Mouse (Mus musculus) forebrain, embryonic 14.5 days (tissue): Measurements from ENCODE around the gene Atp6v1g3. TPM values are rescaled to one million over a fixed set of nuclear protein-coding genes. Genes with fewer than 3 reads are reported as not detected.

Source experiments
- ATAC-seq: fragments of 200-750 bp; cut with Nextera tagmentation; 2 replicates; pipeline ENCODE4 v1.8.0; 2017; ENCODE audit warnings: mild to moderate bottlenecking, moderate library complexity
- DNase-seq: peaks from one replicate; pipeline ENCODE4 v3.0.0-alpha.2; 2015; ENCODE audit warnings: low spot score
- H3K27ac ChIP-seq: fragments of 300-500 bp; sonication (generic); 2 replicates; pipeline ENCODE4 v1.5.1; 2014; ENCODE audit warnings: low read depth, mild to moderate bottlenecking, control low read depth, low read length, moderate library complexity
- H3K27me3 ChIP-seq: fragments of 300-500 bp; sonication (generic); replicated peaks from 2 replicates; pipeline ENCODE4 v1.6.1; 2014; ENCODE audit warnings: low read length, control low read depth, mixed read lengths; ENCODE audit not compliant: control insufficient read depth, insufficient read depth
- H3K36me3 ChIP-seq: fragments of 300-500 bp; sonication (generic); 2 replicates; pipeline ENCODE4 v1.6.1; 2014; ENCODE audit warnings: low read length, control low read depth; ENCODE audit not compliant: control insufficient read depth, insufficient read depth
- H3K4me1 ChIP-seq: fragments of 300-500 bp; sonication (generic); 2 replicates; pipeline ENCODE4 v1.6.1; 2014; ENCODE audit warnings: antibody characterized with exemption, low read length, control low read depth; ENCODE audit not compliant: control insufficient read depth, insufficient read depth
- H3K4me2 ChIP-seq: fragments of 300-500 bp; sonication (generic); 2 replicates; pipeline ENCODE4 v1.6.1; 2014; ENCODE audit warnings: mild to moderate bottlenecking, control low read depth, low read length
- H3K4me3 ChIP-seq: fragments of 300-500 bp; sonication (generic); 2 replicates; pipeline ENCODE4 v1.5.1; 2014; ENCODE audit warnings: low read depth, low read length, control low read depth
- H3K9ac ChIP-seq: fragments of 300-500 bp; sonication (generic); 2 replicates; pipeline ENCODE4 v1.6.1; 2014; ENCODE audit warnings: mild to moderate bottlenecking, low read length, control low read depth, moderate library complexity
- H3K9me3 ChIP-seq: fragments of 300-500 bp; sonication (generic); replicated peaks from 2 replicates; pipeline ENCODE4 v1.6.1; 2016; ENCODE audit warnings: low read length, control low read depth, mixed read lengths; ENCODE audit not compliant: control insufficient read depth
- WGBS: fragments of 180-500 bp; shearing (Covaris S2); extraction: QIAGEN DNeasy Blood & Tissue Kit; methylation state at CpG from one replicate; pipeline ENCODE4 v1.1.7; 2014; 5-methylcytosine and 5-hydroxymethylcytosine counted together
- polyA plus RNA-seq: library from polyadenylated mRNA; unstranded; fragments of >200 nt; fragmentation: Nextera tagmentation; extraction: Ambion mirVana; gene quantifications from 2 replicates; pipeline ENCODE4 v1.2.1, GENCODE M21; 2014

The Atp6v1g3 gene
- polyA plus RNA-seq = not detected in 2 replicates

- Histone ChIP-seq H3K27ac (no peak within 1 kb of the TSS), H3K4me1 (no peaks in the 10 kb centered on the region), H3K9me3 (no peaks in the 10 kb centered on the region), H3K4me2 (no peak within 1 kb of the TSS), H3K36me3 (no peaks in the 10 kb centered on the region), H3K4me3 (no peak within 1 kb of the TSS), H3K27me3 (no peaks in the 10 kb centered on the region), H3K9ac (no peak within 1 kb of the TSS)
- WGBS = 87% methylated on average over 2 of the region's 2 CpGs
- no peak for DNase-seq
- ATAC-seq = no peak
These were observed at the start of gene Atp6v1g3 for GRCm38 (mm10) chr1:138273438-138273837. TSS of gene Atp6v1g3 (plus strand) at chr1:138273738.

- Histone ChIP-seq H3K4me3 (no peak overlapping the region), H3K9me3 (no peaks in the 10 kb centered on the region), H3K27ac (no peak overlapping the region), H3K4me1 (no peaks in the 10 kb centered on the region), H3K9ac (no peak overlapping the region), H3K27me3 (no peaks in the 10 kb centered on the region), H3K4me2 (no peak overlapping the region), H3K36me3 (no peaks in the 10 kb centered on the region)
- DNase-seq = no peak
- ATAC-seq = no peak
These were observed 40.5 kb upstream of the Atp6v1g3 start for GRCm38 (mm10) chr1:138233051-138233450.

GRCm38 (mm10) chr1:138237252-138237651, 36.3 kb upstream of the Atp6v1g3 start:
- Histone ChIP-seq H3K9ac (no peak overlapping the region), H3K27me3 (no peaks in the 10 kb centered on the region), H3K27ac (no peak overlapping the region), H3K4me3 (no peak overlapping the region), H3K4me2 (no peak overlapping the region), H3K4me1 (no peaks in the 10 kb centered on the region), H3K9me3 (no peaks in the 10 kb centered on the region), H3K36me3 (no peaks in the 10 kb centered on the region)
- DNase-seq (no peak), ATAC-seq (no peak)
- WGBS = 92% methylated on average over 2 of the region's 2 CpGs

GRCm38 (mm10) chr1:138243947-138244346, 29.6 kb upstream of the Atp6v1g3 start:
- Histone ChIP-seq H3K9ac (no peak overlapping the region), H3K4me3 (no peak overlapping the region), H3K4me1 (no peaks in the 10 kb centered on the region; the same call in 1 of the 2 replicates), H3K27me3 (no peaks in the 10 kb centered on the region), H3K9me3 (no peaks in the 10 kb centered on the region), H3K4me2 (no peak overlapping the region), H3K27ac (no peak overlapping the region), H3K36me3 (no peaks in the 10 kb centered on the region)
- ATAC-seq (no peak), DNase-seq (peak; percentile 53)
- 54% methylated on average over 5 of the region's 5 CpGs for WGBS

- DNase-seq (peak; percentile 64), ATAC-seq (peak; percentile 44; the same call in 1 of the 2 replicates)
- H3K4me3 ChIP-seq = no peak overlapping the region
- no peak overlapping the region for H3K27ac ChIP-seq
- no peaks in the 10 kb centered on the region for H3K36me3 ChIP-seq
- H3K4me2 ChIP-seq = no peak overlapping the region
- no peak overlapping the region for H3K9ac ChIP-seq
- no peaks in the 10 kb centered on the region; the same call in 1 of the 2 replicates for H3K4me1 ChIP-seq
- WGBS = 40% methylated on average over 7 of the region's 7 CpGs
- no peaks in the 10 kb centered on the region for H3K27me3 ChIP-seq
- H3K9me3 ChIP-seq = no peaks in the 10 kb centered on the region
These were observed 29.1 kb upstream of the Atp6v1g3 start for GRCm38 (mm10) chr1:138244485-138244884.

- H3K4me2 ChIP-seq = no peak overlapping the region
- no peak overlapping the region for H3K9ac ChIP-seq
- no peaks in the 10 kb centered on the region; the same call in 1 of the 2 replicates for H3K4me1 ChIP-seq
- no peaks in the 10 kb centered on the region for H3K9me3 ChIP-seq
- WGBS = 84% methylated on average over 4 of the region's 4 CpGs
- no peak overlapping the region for H3K27ac ChIP-seq
- H3K4me3 ChIP-seq = no peak overlapping the region
- DNase-seq (no peak), ATAC-seq (peak; percentile 32; the same call in 1 of the 2 replicates)
- no peaks in the 10 kb centered on the region for H3K36me3 ChIP-seq
- H3K27me3 ChIP-seq = no peaks in the 10 kb centered on the region
These were observed 28.4 kb upstream of the Atp6v1g3 start for GRCm38 (mm10) chr1:138245103-138245502.

GRCm38 (mm10) chr1:138245533-138245932, 28.0 kb upstream of the Atp6v1g3 start:
- Histone ChIP-seq H3K4me2 (no peak overlapping the region), H3K4me3 (no peak overlapping the region), H3K36me3 (no peaks in the 10 kb centered on the region), H3K27me3 (no peaks in the 10 kb centered on the region), H3K4me1 (no peaks in the 10 kb centered on the region; the same call in 1 of the 2 replicates), H3K9me3 (no peaks in the 10 kb centered on the region), H3K9ac (no peak overlapping the region), H3K27ac (no peak overlapping the region)
- DNase-seq (peak; percentile 79), ATAC-seq (peak; percentile 72; the same call in 1 of the 2 replicates)
- 58% methylated on average over 3 of the region's 3 CpGs for WGBS

- Histone ChIP-seq H3K4me3 (no peak overlapping the region), H3K9ac (no peak overlapping the region), H3K4me2 (no peak overlapping the region), H3K27ac (no peak overlapping the region), H3K9me3 (no peaks in the 10 kb centered on the region), H3K36me3 (no peaks in the 10 kb centered on the region), H3K4me1 (no peaks in the 10 kb centered on the region; the same call in 1 of the 2 replicates), H3K27me3 (no peaks in the 10 kb centered on the region)
- DNase-seq = peak; percentile 9
- 76% methylated on average over 7 of the region's 7 CpGs for WGBS
- no peak for ATAC-seq
These were observed 26.9 kb upstream of the Atp6v1g3 start for GRCm38 (mm10) chr1:138246438-138247164.

- H3K9me3 ChIP-seq = no peaks in the 10 kb centered on the region
- WGBS = 93% methylated on average over 8 of the region's 8 CpGs
- no peak overlapping the region for H3K4me3 ChIP-seq
- H3K4me2 ChIP-seq = no peak overlapping the region
- H3K27ac ChIP-seq = no peak overlapping the region
- H3K9ac ChIP-seq = no peak overlapping the region
- no peaks in the 10 kb centered on the region for H3K36me3 ChIP-seq
- no peaks in the 10 kb centered on the region for H3K27me3 ChIP-seq
- H3K4me1 ChIP-seq = no peaks in the 10 kb centered on the region; the same call in 1 of the 2 replicates
- ATAC-seq = no peak
- DNase-seq = no peak
These were observed 25.6 kb upstream of the Atp6v1g3 start for GRCm38 (mm10) chr1:138247699-138248483.
